In genomic region chr4:107590805-107591534, GRCm38 (mm10) we compare ENCODE assay signal across 14 mouse cellular contexts.
A peak's percentile ranks its signal among the peaks of the same experiment; 100 is the strongest.
DNase-seq lines count a peak whose midpoint lies in the region; ATAC-seq and TF ChIP-seq lines count a peak whose summit lies in the region.
"Had no signal": no experiment of that assay in that cellular context is flagged by ENCODE, and none has a peak within 500 bp of the region (broad histone marks: within the 10 kb centered on the region; RNA-seq: fewer than 3 reads in every experiment).

No protein-coding gene starts in this region.

- H3K4me3 ChIP-seq in lung, postnatal 0 days (ENCODE audit: low read depth, low read length), result no peak overlapping the region
- H3K4me3 ChIP-seq in limb, embryonic 13.5 days, result no peak overlapping the region
- H3K4me3 ChIP-seq in stomach, embryonic 16.5 days (replicated peaks; ENCODE audit: low read length), result no peak overlapping the region
- no peak overlapping the region for H3K4me3 ChIP-seq in thymus, adult 2 months (ENCODE audit: control insufficient read depth, insufficient read depth, low read length)
- H3K4me3 ChIP-seq: stomach, embryonic 15.5 days had no signal

- H3K4me1 ChIP-seq in lung, postnatal 0 days (ENCODE audit: insufficient read depth, low read depth, low read length), result no peaks in the 10 kb centered on the region
- peaks cover 57% of the 10 kb centered on the region for H3K4me1 ChIP-seq in limb, embryonic 13.5 days
- H3K4me1 ChIP-seq in stomach, embryonic 16.5 days (ENCODE audit: control insufficient read depth, insufficient read depth, low read length), result no peaks in the 10 kb centered on the region
- no peaks in the 10 kb centered on the region for H3K4me1 ChIP-seq in thymus, adult 2 months (replicated peaks; ENCODE audit: control insufficient read depth, insufficient read depth, low read length)
- H3K4me1 ChIP-seq: stomach, embryonic 15.5 days had no signal

- H3K27ac ChIP-seq in lung, postnatal 0 days (ENCODE audit: low read length), result no peak overlapping the region
- peak overlapping the region; percentile 78; the same call in 1 of the 2 replicates for H3K27ac ChIP-seq in limb, embryonic 13.5 days
- no peak overlapping the region for H3K27ac ChIP-seq in stomach, embryonic 16.5 days (ENCODE audit: low read length)
- H3K27ac ChIP-seq in thymus, adult 2 months (ENCODE audit: control insufficient read depth, insufficient read depth, low read length), result no peak overlapping the region
- H3K27ac ChIP-seq: stomach, embryonic 15.5 days had no signal

- ATAC-seq in lung, postnatal 0 days, result 0 out of 2 replicates have a peak, but pooled peaks have one; percentile 33
- ATAC-seq in limb, embryonic 13.5 days (ENCODE audit: low FRiP score, low read depth), result peak; percentile 82
- 0 out of 2 replicates have a peak, but pooled peaks have one; percentile 45 for ATAC-seq in stomach, embryonic 16.5 days (ENCODE audit: insufficient read depth, low FRiP score)

- WGBS in lung, postnatal 0 days, result 42% methylated on average over 14 of the region's 14 CpGs
- 14% methylated on average over 14 of the region's 14 CpGs for WGBS in limb, embryonic 13.5 days
- WGBS in stomach, embryonic 16.5 days, result 47% methylated on average over 14 of the region's 14 CpGs
- WGBS in thymus, adult 2 months, result 68% methylated on average over 14 of the region's 14 CpGs

- peak; percentile 39 to 58 for DNase-seq in cerebellum, postnatal 14 days
- no peak for DNase-seq in cerebellum, adult 8-10 months
- DNase-seq in lung, postnatal 0 days (ENCODE audit: low spot score), result no peak
- DNase-seq in lung, postnatal 36 days, result no peak
- no peak for DNase-seq in thymus, adult 2 months
- no peak for DNase-seq in gastrocnemius, adult 18-20 months (ENCODE audit: low spot score)
- DNase-seq: adrenal gland, adult 8-10 months; cerebellum, adult 9-10 months; kidney, postnatal 14 days; right cerebral cortex, adult 18-20 months had no signal

- H3K36me3 ChIP-seq in lung, postnatal 0 days (ENCODE audit: insufficient read depth, low read length), result no peaks in the 10 kb centered on the region
- no peaks in the 10 kb centered on the region for H3K36me3 ChIP-seq in limb, embryonic 13.5 days
- no peaks in the 10 kb centered on the region for H3K36me3 ChIP-seq in stomach, embryonic 16.5 days (ENCODE audit: control insufficient read depth, insufficient read depth, low read length)
- H3K36me3 ChIP-seq in thymus, adult 2 months (ENCODE audit: control insufficient read depth, insufficient read depth, low read length), result no peaks in the 10 kb centered on the region
- H3K36me3 ChIP-seq: G1E; stomach, embryonic 15.5 days had no signal

- no peaks in the 10 kb centered on the region for H3K27me3 ChIP-seq in lung, postnatal 0 days (replicated peaks; ENCODE audit: insufficient read depth, low read length)
- peaks cover 7% of the 10 kb centered on the region; the same call in 1 of the 2 replicates for H3K27me3 ChIP-seq in limb, embryonic 13.5 days
- no peaks in the 10 kb centered on the region for H3K27me3 ChIP-seq in stomach, embryonic 16.5 days (ENCODE audit: control insufficient read depth, insufficient read depth, low read length)
- no peaks in the 10 kb centered on the region for H3K27me3 ChIP-seq in thymus, adult 2 months (ENCODE audit: control insufficient read depth, insufficient read depth, low read length)
- H3K27me3 ChIP-seq: stomach, embryonic 15.5 days had no signal

- no peak for TF ChIP-seq POLR2A in thymus, adult 2 months (IDR thresholded peaks at IDR 0.05; ENCODE audit: control insufficient read depth, extremely low read depth, insufficient read depth, low read length, poor library complexity)

- no peak overlapping the region for H3K4me2 ChIP-seq in lung, postnatal 0 days (replicated peaks; ENCODE audit: low read depth, low read length)
- H3K4me2 ChIP-seq in limb, embryonic 13.5 days (replicated peaks), result 0 out of 2 replicates have a peak overlapping the region, but pooled peaks have one; percentile 27
- no peak overlapping the region for H3K4me2 ChIP-seq in stomach, embryonic 16.5 days (ENCODE audit: low read depth, low read length)
- H3K4me2 ChIP-seq: stomach, embryonic 15.5 days had no signal

- no peaks in the 10 kb centered on the region for H3K9me3 ChIP-seq in lung, postnatal 0 days (ENCODE audit: low read length)
- no peaks in the 10 kb centered on the region for H3K9me3 ChIP-seq in limb, embryonic 13.5 days
- no peaks in the 10 kb centered on the region for H3K9me3 ChIP-seq in stomach, embryonic 16.5 days (replicated peaks; ENCODE audit: control insufficient read depth, low read length)
- H3K9me3 ChIP-seq: G1E; stomach, embryonic 15.5 days had no signal

- TF ChIP-seq CTCF in lung, postnatal 0 days (IDR thresholded peaks at IDR 0.05), result no peak
- TF ChIP-seq CTCF in thymus, adult 2 months (IDR thresholded peaks at IDR 0.05; ENCODE audit: borderline replicate concordance, control insufficient read depth, extremely low read depth, insufficient read depth, low read length, poor library complexity), result no peak

- no peak overlapping the region for H3K9ac ChIP-seq in lung, postnatal 0 days (replicated peaks; ENCODE audit: low read depth)
- H3K9ac ChIP-seq in limb, embryonic 13.5 days, result peak overlapping the region; percentile 31; the same call in 1 of the 2 replicates
- no peak overlapping the region for H3K9ac ChIP-seq in stomach, embryonic 16.5 days (ENCODE audit: low read length)
- H3K9ac ChIP-seq: stomach, embryonic 15.5 days had no signal

- no peak for TF ChIP-seq EP300 in lung, postnatal 0 days (IDR thresholded peaks at IDR 0.05)

Comparison
In these comparisons a context has a peak if more than half of its experiments do, and no peak if none do; other contexts are left out.
1. DNase-seq: peak in cerebellum, postnatal 14 days (2 of 2); none in cerebellum, adult 8-10 months (single experiment), lung, postnatal 0 days (single experiment), lung, postnatal 36 days (single experiment), thymus, adult 2 months (single experiment) and gastrocnemius, adult 18-20 months (single experiment).
2. Peak in every context shown above with its lines, with median percentiles within 50 percentile points of each other: ATAC-seq.